Comparison of ENCODE assay signal across 18 mouse cellular contexts in genomic region chr1:73645011-73645410, GRCm38 (mm10).
DNase-seq lines count a peak whose midpoint lies in the region; ATAC-seq and TF ChIP-seq lines count a peak whose summit lies in the region.
"Had no signal": no experiment of that assay in that cellular context is flagged by ENCODE, and none has a peak within 500 bp of the region (broad histone marks: within the 10 kb centered on the region; RNA-seq: fewer than 3 reads in every experiment).

No protein-coding gene starts in this region.

- peak; percentile 51 for DNase-seq in heart, embryonic 10.5 days (ENCODE audit: low spot score)
- no peak for DNase-seq in heart, postnatal 36 days
- DNase-seq in stomach, postnatal 0 days (ENCODE audit: low spot score): no peak
- DNase-seq in kidney, postnatal 10 days: peak; percentile 57
- no peak for DNase-seq in hindbrain, embryonic 11.5 days (ENCODE audit: low spot score)
- no peak for DNase-seq in gastrocnemius, postnatal 10 days
- DNase-seq: adrenal gland, adult 8-10 months; cerebellum, adult 9-11 months; forebrain, postnatal 0 days; liver, embryonic 13.5 days; right cerebral cortex, postnatal 25 days; thymus, postnatal 14 days had no signal

- H3K4me2 ChIP-seq in stomach, embryonic 14.5 days (replicated peaks; ENCODE audit: low read depth, low read length): no peak overlapping the region
- H3K4me2 ChIP-seq in stomach, postnatal 0 days (replicated peaks; ENCODE audit: low read depth): no peak overlapping the region
- no peak overlapping the region for H3K4me2 ChIP-seq in hindbrain, embryonic 11.5 days (replicated peaks; ENCODE audit: low read depth, low read length)
- H3K4me2 ChIP-seq: embryonic facial prominence, embryonic 13.5 days; limb, embryonic 12.5 days; liver, embryonic 13.5 days; lung, embryonic 14.5 days had no signal

- no peak overlapping the region for H3K9ac ChIP-seq in stomach, embryonic 14.5 days (replicated peaks; ENCODE audit: low read depth, low read length)
- H3K9ac ChIP-seq in stomach, postnatal 0 days (ENCODE audit: low read length): no peak overlapping the region
- no peak overlapping the region for H3K9ac ChIP-seq in hindbrain, embryonic 11.5 days (ENCODE audit: low read depth, low read length)
- H3K9ac ChIP-seq: embryonic facial prominence, embryonic 13.5 days; forebrain, postnatal 0 days; limb, embryonic 12.5 days; liver, embryonic 13.5 days; lung, embryonic 14.5 days had no signal

- no peak; the same call in 1 of the 2 replicates for ATAC-seq in stomach, embryonic 14.5 days (ENCODE audit: insufficient number of reproducible peaks, insufficient read depth, low FRiP score, low read depth)
- ATAC-seq in stomach, postnatal 0 days (ENCODE audit: low FRiP score, low TSS enrichment): no peak
- no peak for ATAC-seq in hindbrain, embryonic 11.5 days (ENCODE audit: low FRiP score)
- ATAC-seq: forebrain, postnatal 0 days had no signal

- intact Hi-C loops in heart, postnatal 36 days (cut with DNase I): loop anchor here (10.0 kb wide), 1 partner anchor 450 kb away; no protein-coding TSS in a partner anchor

- H3K4me1 ChIP-seq in heart, embryonic 10.5 days: peaks cover 24% of the 10 kb centered on the region
- H3K4me1 ChIP-seq in stomach, embryonic 14.5 days (ENCODE audit: control insufficient read depth, insufficient read depth, low read length): peaks cover 27% of the 10 kb centered on the region
- H3K4me1 ChIP-seq in stomach, postnatal 0 days (replicated peaks; ENCODE audit: control insufficient read depth, insufficient read depth): peaks cover 4% of the 10 kb centered on the region; the same call in 1 of the 2 replicates
- peaks cover 5% of the 10 kb centered on the region; the same call in 1 of the 2 replicates for H3K4me1 ChIP-seq in hindbrain, embryonic 11.5 days (replicated peaks; ENCODE audit: control insufficient read depth, insufficient read depth, low read length)
- H3K4me1 ChIP-seq: liver, embryonic 13.5 days had no signal

- no peak for TF ChIP-seq EP300 in stomach, postnatal 0 days (optimal IDR thresholded peaks at IDR 0.05)

- no peaks in the 10 kb centered on the region for H3K9me3 ChIP-seq in heart, embryonic 10.5 days
- H3K9me3 ChIP-seq in stomach, embryonic 14.5 days (ENCODE audit: control insufficient read depth, low read depth, low read length): no peaks in the 10 kb centered on the region
- H3K9me3 ChIP-seq in stomach, postnatal 0 days (ENCODE audit: control insufficient read depth, low read length): no peaks in the 10 kb centered on the region
- H3K9me3 ChIP-seq in hindbrain, embryonic 11.5 days (ENCODE audit: control insufficient read depth, low read length): no peaks in the 10 kb centered on the region
- H3K9me3 ChIP-seq: embryonic facial prominence, embryonic 13.5 days; limb, embryonic 12.5 days; liver, embryonic 13.5 days; midbrain, embryonic 10.5 days had no signal

- no peak overlapping the region for H3K4me3 ChIP-seq in heart, embryonic 10.5 days
- H3K4me3 ChIP-seq in stomach, embryonic 14.5 days (ENCODE audit: low read depth, low read length): no peak overlapping the region
- H3K4me3 ChIP-seq in stomach, postnatal 0 days (ENCODE audit: low read depth, low read length): no peak overlapping the region
- H3K4me3 ChIP-seq in hindbrain, embryonic 11.5 days (ENCODE audit: low read depth, low read length): no peak overlapping the region
- H3K4me3 ChIP-seq: embryonic facial prominence, embryonic 13.5 days; limb, embryonic 12.5 days; liver, embryonic 13.5 days; midbrain, embryonic 10.5 days had no signal

- no peaks in the 10 kb centered on the region for H3K36me3 ChIP-seq in heart, embryonic 10.5 days
- H3K36me3 ChIP-seq in stomach, embryonic 14.5 days (ENCODE audit: control insufficient read depth, insufficient read depth, low read length): no peaks in the 10 kb centered on the region
- H3K36me3 ChIP-seq in stomach, postnatal 0 days (ENCODE audit: control insufficient read depth, insufficient read depth, low read length): no peaks in the 10 kb centered on the region
- no peaks in the 10 kb centered on the region for H3K36me3 ChIP-seq in hindbrain, embryonic 11.5 days (ENCODE audit: control insufficient read depth, insufficient read depth, low read length)
- H3K36me3 ChIP-seq: embryonic facial prominence, embryonic 13.5 days; limb, embryonic 12.5 days; liver, embryonic 13.5 days; midbrain, embryonic 10.5 days had no signal

- TF ChIP-seq CTCF in stomach, postnatal 0 days (IDR thresholded peaks at IDR 0.05; ENCODE audit: low read depth): no peak

- no peak overlapping the region for H3K27ac ChIP-seq in heart, embryonic 10.5 days
- peak overlapping the region; percentile 64; the same call in 1 of the 2 replicates for H3K27ac ChIP-seq in stomach, embryonic 14.5 days (ENCODE audit: low read length)
- H3K27ac ChIP-seq in stomach, postnatal 0 days (replicated peaks): no peak overlapping the region
- no peak overlapping the region for H3K27ac ChIP-seq in hindbrain, embryonic 11.5 days (ENCODE audit: low read depth, low read length)
- H3K27ac ChIP-seq: embryonic facial prominence, embryonic 13.5 days; liver, embryonic 13.5 days; macrophage had no signal

- no peaks in the 10 kb centered on the region for H3K27me3 ChIP-seq in heart, embryonic 10.5 days (ENCODE audit: insufficient read depth, poor library complexity, severe bottlenecking)
- no peaks in the 10 kb centered on the region for H3K27me3 ChIP-seq in stomach, embryonic 14.5 days (ENCODE audit: control insufficient read depth, insufficient read depth, low read length)
- H3K27me3 ChIP-seq in stomach, postnatal 0 days (ENCODE audit: control insufficient read depth, insufficient read depth, low read length): no peaks in the 10 kb centered on the region
- no peaks in the 10 kb centered on the region for H3K27me3 ChIP-seq in hindbrain, embryonic 11.5 days (ENCODE audit: control insufficient read depth, insufficient read depth, low read length)
- H3K27me3 ChIP-seq: embryonic facial prominence, embryonic 13.5 days; limb, embryonic 12.5 days; liver, embryonic 13.5 days had no signal

- WGBS in heart, embryonic 10.5 days: 77% methylated on average over 3 of the region's 3 CpGs
- 60% methylated on average over 3 of the region's 3 CpGs for whole genome bisulfite sequencing in stomach, embryonic 14.5 days
- WGBS in stomach, postnatal 0 days: 60% methylated on average over 3 of the region's 3 CpGs
- 83% methylated on average over 3 of the region's 3 CpGs for WGBS in hindbrain, embryonic 11.5 days

Comparison
In these comparisons a context has a peak if more than half of its experiments do, and no peak if none do; other contexts are left out.
1. DNase-seq: peak in heart, embryonic 10.5 days (single experiment) and kidney, postnatal 10 days (single experiment); none in heart, postnatal 36 days (0 of 2), stomach, postnatal 0 days (single experiment), hindbrain, embryonic 11.5 days (single experiment) and gastrocnemius, postnatal 10 days (single experiment).